Mouse (Mus musculus): ENCODE results near the gene Fstl4.
A peak's percentile ranks its signal among the peaks of the same experiment; 100 is the strongest.
"Not testable (repeated sequence)": the region's sequence is repeated elsewhere in the genome, so short reads cannot be mapped to it uniquely, and the experiment has no call there.

Gene Fstl4

GRCm38 (mm10) chr11:53081310-53081709 is 316.9 kb downstream of the Fstl4 start:
- no peak for DNase-seq (ENCODE audit: low read depth, low spot score)

- DNase-seq (ENCODE audit: low read depth, low spot score), result peak; percentile 31
Measured at GRCm38 (mm10) chr11:53085367-53085766, 320.9 kb downstream of the Fstl4 start.

GRCm38 (mm10) chr11:53085858-53086565 is 321.6 kb downstream of the Fstl4 start:
- no peak for DNase-seq (ENCODE audit: low read depth, low spot score)

GRCm38 (mm10) chr11:53087896-53088295 is 323.5 kb downstream of the Fstl4 start:
- DNase-seq (ENCODE audit: low read depth, low spot score), result not testable (repeated sequence)

- DNase-seq (ENCODE audit: low read depth, low spot score), result no peak
Measured at GRCm38 (mm10) chr11:53091596-53091995, 327.2 kb downstream of the Fstl4 start.

- no peak for DNase-seq (ENCODE audit: low read depth, low spot score)
Measured at GRCm38 (mm10) chr11:53096871-53097270, 332.4 kb downstream of the Fstl4 start.

GRCm38 (mm10) chr11:53097331-53097730 is 332.9 kb downstream of the Fstl4 start:
- DNase-seq (ENCODE audit: low read depth, low spot score), result no peak

- DNase-seq (ENCODE audit: low read depth, low spot score), result no peak
Measured at GRCm38 (mm10) chr11:53097870-53098269, 333.4 kb downstream of the Fstl4 start.

- DNase-seq (ENCODE audit: low read depth, low spot score), result no peak
Measured at GRCm38 (mm10) chr11:53098780-53099198, 334.4 kb downstream of the Fstl4 start.

GRCm38 (mm10) chr11:53099322-53099721 is 334.9 kb downstream of the Fstl4 start:
- DNase-seq (ENCODE audit: low read depth, low spot score), result no peak

- no peak for DNase-seq (ENCODE audit: low read depth, low spot score)
Measured at GRCm38 (mm10) chr11:53101732-53102131, 337.3 kb downstream of the Fstl4 start.

- DNase-seq (ENCODE audit: low read depth, low spot score), result no peak
Measured at GRCm38 (mm10) chr11:53103601-53104325, 339.3 kb downstream of the Fstl4 start.

GRCm38 (mm10) chr11:53107706-53108105 is 343.3 kb downstream of the Fstl4 start:
- no peak for DNase-seq (ENCODE audit: low read depth, low spot score)

- no peak for DNase-seq (ENCODE audit: low read depth, low spot score)
Measured at GRCm38 (mm10) chr11:53108798-53109197, 344.4 kb downstream of the Fstl4 start.

GRCm38 (mm10) chr11:53109701-53110467 is 345.4 kb downstream of the Fstl4 start:
- no peak for DNase-seq (ENCODE audit: low read depth, low spot score)

GRCm38 (mm10) chr11:53115711-53116110 is 351.3 kb downstream of the Fstl4 start:
- DNase-seq (ENCODE audit: low read depth, low spot score), result no peak

GRCm38 (mm10) chr11:53116356-53116755 is 351.9 kb downstream of the Fstl4 start:
- DNase-seq (ENCODE audit: low read depth, low spot score), result no peak

- DNase-seq (ENCODE audit: low read depth, low spot score), result no peak
Measured at GRCm38 (mm10) chr11:53118226-53118965, 354.0 kb downstream of the Fstl4 start.

GRCm38 (mm10) chr11:53119966-53120365 is 355.5 kb downstream of the Fstl4 start:
- DNase-seq (ENCODE audit: low read depth, low spot score), result no peak

- DNase-seq (ENCODE audit: low read depth, low spot score), result no peak
Measured at GRCm38 (mm10) chr11:53121208-53121607, 356.8 kb downstream of the Fstl4 start.

- no peak for DNase-seq (ENCODE audit: low read depth, low spot score)
Measured at GRCm38 (mm10) chr11:53124799-53125198, 360.4 kb downstream of the Fstl4 start.

- DNase-seq (ENCODE audit: low read depth, low spot score), result no peak
Measured at GRCm38 (mm10) chr11:53126660-53127059, 362.2 kb downstream of the Fstl4 start.

Measured in WW6 (cell line).